Mouse (Mus musculus): Measurements from ENCODE around the gene BC055324. TPM values are rescaled to one million over a fixed set of nuclear protein-coding genes. Genes with fewer than 3 reads are reported as not detected.
A peak's percentile ranks its signal among the peaks of the same experiment; 100 is the strongest.

The BC055324 gene
- polyA plus RNA-seq, 1 experiment from 2014 or later, result 17.2 TPM

DNA sequence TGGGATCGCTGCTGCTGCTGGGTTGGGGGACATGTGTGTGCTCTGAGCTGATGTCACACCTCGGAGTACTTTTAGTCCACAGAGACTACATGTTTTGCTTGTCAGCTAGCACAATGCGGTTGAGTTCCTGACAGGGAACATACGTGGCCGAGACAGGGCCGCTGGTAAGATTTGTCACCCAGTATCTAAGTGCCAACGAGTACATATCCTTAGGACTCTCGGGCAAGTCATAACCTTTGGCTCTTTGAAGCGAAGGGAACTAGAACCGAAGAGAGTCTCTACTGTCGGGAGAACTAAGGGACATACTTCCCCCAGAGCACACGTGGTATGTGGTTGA lies 64.2 kb downstream of the BC055324 start:
- ATAC-seq, result peak; percentile 19
- H3K27ac ChIP-seq, result peak overlapping the region; percentile 84; the same call in 1 of the 2 replicates
- H3K4me3 ChIP-seq (replicated peaks), result peak overlapping the region; percentile 78
- WGBS, result 4% methylated on average over 12 of the region's 12 CpGs
- no peaks in the 10 kb centered on the region for H3K9me3 ChIP-seq
- peak overlapping the region; percentile 84 for H3K9ac ChIP-seq
- H3K27me3 ChIP-seq (replicated peaks), result no peaks in the 10 kb centered on the region
- peak overlapping the region; percentile 79 for H3K4me2 ChIP-seq (replicated peaks)
- peaks cover 9% of the 10 kb centered on the region for H3K4me1 ChIP-seq (replicated peaks)
- H3K36me3 ChIP-seq, result 0 out of 2 replicates have a peak, but pooled peaks cover 4% of the 10 kb centered on the region

DNA sequence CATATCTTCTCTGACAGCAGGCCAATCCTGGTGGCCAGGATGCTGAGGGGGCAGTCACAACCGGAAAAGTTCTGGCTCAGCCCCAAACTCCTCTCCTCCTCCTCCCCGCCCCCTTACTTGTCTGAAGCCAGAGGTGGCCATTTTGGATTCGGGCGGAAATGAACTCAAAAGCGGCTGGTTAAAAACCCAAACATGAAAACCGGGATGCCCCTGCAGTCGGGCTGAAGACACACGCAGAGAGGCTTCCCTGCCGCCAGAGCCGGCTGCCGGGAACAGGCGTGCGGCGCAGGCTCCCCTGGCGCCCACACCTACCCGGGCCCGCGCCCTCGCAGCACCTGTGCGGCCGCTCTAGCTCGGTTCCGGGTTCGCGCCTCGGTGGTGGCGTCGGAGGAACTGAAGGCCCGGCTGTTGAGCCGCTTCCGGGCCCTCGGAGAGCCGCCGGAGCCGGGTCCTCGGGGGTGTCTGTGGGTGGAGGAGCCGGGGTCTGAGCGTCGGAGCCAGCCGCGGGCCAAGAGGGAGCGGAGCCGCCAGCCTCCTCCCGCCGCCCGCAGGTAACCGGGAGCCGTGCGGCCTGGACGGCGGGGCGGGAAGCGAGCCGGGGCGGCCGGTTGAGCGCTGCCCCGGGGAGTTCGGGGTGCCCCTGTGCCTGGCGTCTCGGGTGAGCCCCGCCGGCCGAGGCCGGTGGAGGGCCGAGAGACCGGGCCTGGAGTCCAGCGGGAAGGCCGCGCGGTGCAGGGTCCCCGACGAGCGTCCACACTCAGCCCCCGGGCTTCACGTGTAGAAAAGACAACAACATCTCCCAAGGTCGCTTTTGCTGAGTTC lies 64.7 kb downstream of the BC055324 start:
- Histone ChIP-seq H3K9me3 (no peaks in the 10 kb centered on the region), H3K4me2 (replicated peaks) (peak overlapping the region; percentile 79), H3K4me1 (replicated peaks) (peaks cover 9% of the 10 kb centered on the region), H3K4me3 (replicated peaks) (peak overlapping the region; percentile 78), H3K9ac (peak overlapping the region; percentile 84), H3K27me3 (replicated peaks) (no peaks in the 10 kb centered on the region), H3K36me3 (0 out of 2 replicates have a peak, but pooled peaks cover 3% of the 10 kb centered on the region), H3K27ac (peak overlapping the region; percentile 84)
- ATAC-seq, result peak; percentile 97
- WGBS, result under 1% methylated on average over 77 of the region's 77 CpGs

DNA sequence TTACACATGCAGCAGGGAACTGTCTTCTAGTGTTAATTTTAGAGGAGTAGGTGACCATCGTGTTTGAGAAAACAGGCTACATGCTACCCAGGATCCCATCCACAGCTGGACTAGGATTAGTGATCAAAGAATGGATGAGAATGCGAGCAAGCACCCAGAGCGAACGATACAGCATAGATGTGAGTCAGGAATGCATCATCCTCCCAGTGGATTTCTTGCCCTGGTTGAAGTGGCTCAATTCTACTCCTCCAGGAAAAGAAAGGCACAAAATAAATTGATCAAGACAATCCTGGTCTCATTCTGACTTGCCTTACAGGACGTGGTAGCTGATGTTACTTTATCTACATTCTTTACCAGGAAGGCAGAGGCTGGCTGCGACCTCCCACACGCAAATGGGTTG lies 65.8 kb downstream of the BC055324 start, which contains the start of gene Scyl3:
Gene Scyl3, plus strand, starts transcription at position 255 of the 400 bp plus-strand sequence.
- Histone ChIP-seq H3K4me2 (replicated peaks) (peak within 1 kb of the TSS; percentile 79), H3K27ac (peak within 1 kb of the TSS; percentile 84), H3K4me3 (replicated peaks) (peak within 1 kb of the TSS; percentile 78), H3K9me3 (no peaks in the 10 kb centered on the region), H3K9ac (peak within 1 kb of the TSS; percentile 84), H3K36me3 (no peaks in the 10 kb centered on the region), H3K4me1 (replicated peaks) (peaks cover 9% of the 10 kb centered on the region), H3K27me3 (replicated peaks) (no peaks in the 10 kb centered on the region)
- WGBS, result 70% methylated on average over 7 of the region's 7 CpGs
- ATAC-seq, result no peak

GRCm38 (mm10) chr1:163924093-163924492 lies 70.5 kb downstream of the BC055324 start:
- 67% methylated on average over 8 of the region's 8 CpGs for WGBS
- no peak overlapping the region for H3K4me3 ChIP-seq (replicated peaks)
- H3K9me3 ChIP-seq, result no peaks in the 10 kb centered on the region
- H3K36me3 ChIP-seq, result no peaks in the 10 kb centered on the region
- 0 out of 2 replicates have a peak, but pooled peaks cover 2% of the 10 kb centered on the region for H3K4me1 ChIP-seq (replicated peaks)
- no peak for ATAC-seq
- H3K27me3 ChIP-seq (replicated peaks), result no peaks in the 10 kb centered on the region
- H3K9ac ChIP-seq, result no peak overlapping the region
- no peak overlapping the region for H3K4me2 ChIP-seq (replicated peaks)
- no peak overlapping the region for H3K27ac ChIP-seq

- H3K9me3 ChIP-seq, result no peaks in the 10 kb centered on the region
- no peak overlapping the region for H3K27ac ChIP-seq
- no peak overlapping the region for H3K9ac ChIP-seq
- H3K4me3 ChIP-seq (replicated peaks), result no peak overlapping the region
- no peaks in the 10 kb centered on the region for H3K4me1 ChIP-seq (replicated peaks)
- WGBS, result 62% methylated on average over 5 of the region's 5 CpGs
- no peak for ATAC-seq
- no peak overlapping the region for H3K4me2 ChIP-seq (replicated peaks)
- no peaks in the 10 kb centered on the region for H3K27me3 ChIP-seq (replicated peaks)
- H3K36me3 ChIP-seq, result no peaks in the 10 kb centered on the region
Observed at GRCm38 (mm10) chr1:163917349-163918160, 77.0 kb downstream of the BC055324 start.

GRCm38 (mm10) chr1:163911981-163912380 lies 82.6 kb downstream of the BC055324 start:
- Histone ChIP-seq H3K4me1 (replicated peaks) (no peaks in the 10 kb centered on the region), H3K4me2 (replicated peaks) (no peak overlapping the region), H3K36me3 (no peaks in the 10 kb centered on the region), H3K4me3 (replicated peaks) (no peak overlapping the region), H3K27me3 (replicated peaks) (no peaks in the 10 kb centered on the region), H3K9ac (no peak overlapping the region), H3K9me3 (no peaks in the 10 kb centered on the region), H3K27ac (no peak overlapping the region)
- ATAC-seq, result no peak
- whole genome bisulfite sequencing, result 89% methylated on average over 11 of the region's 11 CpGs

GRCm38 (mm10) chr1:163910785-163911184 lies 83.8 kb downstream of the BC055324 start:
- Histone ChIP-seq H3K4me1 (replicated peaks) (no peaks in the 10 kb centered on the region), H3K9ac (no peak overlapping the region), H3K9me3 (no peaks in the 10 kb centered on the region), H3K4me3 (replicated peaks) (no peak overlapping the region), H3K36me3 (no peaks in the 10 kb centered on the region), H3K4me2 (replicated peaks) (no peak overlapping the region), H3K27me3 (replicated peaks) (no peaks in the 10 kb centered on the region), H3K27ac (no peak overlapping the region)
- ATAC-seq, result no peak
- WGBS, result 87% methylated on average over 9 of the region's 9 CpGs

- H3K4me3 ChIP-seq (replicated peaks), result no peak overlapping the region
- peak; percentile 58 for ATAC-seq
- H3K36me3 ChIP-seq, result no peaks in the 10 kb centered on the region
- H3K4me2 ChIP-seq (replicated peaks), result no peak overlapping the region
- H3K4me1 ChIP-seq (replicated peaks), result no peaks in the 10 kb centered on the region
- H3K27ac ChIP-seq, result no peak overlapping the region
- H3K9me3 ChIP-seq, result no peaks in the 10 kb centered on the region
- WGBS, result 6% methylated on average over 2 of the region's 2 CpGs
- no peaks in the 10 kb centered on the region for H3K27me3 ChIP-seq (replicated peaks)
- no peak overlapping the region for H3K9ac ChIP-seq
Observed at GRCm38 (mm10) chr1:163910343-163910742, 84.3 kb downstream of the BC055324 start.

DNA sequence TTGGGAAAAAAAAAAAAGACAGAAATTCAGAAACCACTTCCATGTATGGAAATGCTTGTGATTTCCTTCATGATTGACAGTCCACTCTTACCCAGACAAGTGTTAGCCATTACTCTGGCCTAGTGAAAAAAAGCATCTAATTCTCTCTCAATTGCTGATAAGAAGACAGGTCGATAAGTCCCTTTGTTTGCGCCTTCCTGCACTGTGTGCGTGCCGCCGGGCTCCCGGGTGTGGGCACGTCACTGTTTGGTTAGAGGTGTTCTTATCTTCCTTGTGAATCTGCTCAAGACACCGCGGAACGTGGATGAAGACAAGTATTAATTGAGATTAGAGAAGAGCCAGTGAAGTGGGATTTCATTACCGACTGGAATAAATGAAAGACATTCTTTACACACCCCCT lies 86.2 kb downstream of the BC055324 start:
- ATAC-seq, result no peak

GRCm38 (mm10) chr1:163907007-163907811 lies 87.4 kb downstream of the BC055324 start:
- no peaks in the 10 kb centered on the region for H3K27me3 ChIP-seq (replicated peaks)
- no peak overlapping the region for H3K27ac ChIP-seq
- no peaks in the 10 kb centered on the region for H3K36me3 ChIP-seq
- no peak for ATAC-seq
- no peak overlapping the region for H3K9ac ChIP-seq
- no peak overlapping the region for H3K4me3 ChIP-seq (replicated peaks)
- WGBS, result 55% methylated on average over 4 of the region's 4 CpGs
- H3K4me1 ChIP-seq (replicated peaks), result no peaks in the 10 kb centered on the region
- H3K4me2 ChIP-seq (replicated peaks), result no peak overlapping the region
- no peaks in the 10 kb centered on the region for H3K9me3 ChIP-seq

More for the DNA sequence above, 86.2 kb downstream of the BC055324 start:
- Histone ChIP-seq H3K9me3 (no peaks in the 10 kb centered on the region), H3K27ac (no peak overlapping the region), H3K36me3 (no peaks in the 10 kb centered on the region), H3K9ac (no peak overlapping the region), H3K4me1 (replicated peaks) (no peaks in the 10 kb centered on the region), H3K4me3 (replicated peaks) (no peak overlapping the region), H3K4me2 (replicated peaks) (no peak overlapping the region), H3K27me3 (replicated peaks) (no peaks in the 10 kb centered on the region)
- 48% methylated on average over 11 of the region's 11 CpGs for WGBS

DNA sequence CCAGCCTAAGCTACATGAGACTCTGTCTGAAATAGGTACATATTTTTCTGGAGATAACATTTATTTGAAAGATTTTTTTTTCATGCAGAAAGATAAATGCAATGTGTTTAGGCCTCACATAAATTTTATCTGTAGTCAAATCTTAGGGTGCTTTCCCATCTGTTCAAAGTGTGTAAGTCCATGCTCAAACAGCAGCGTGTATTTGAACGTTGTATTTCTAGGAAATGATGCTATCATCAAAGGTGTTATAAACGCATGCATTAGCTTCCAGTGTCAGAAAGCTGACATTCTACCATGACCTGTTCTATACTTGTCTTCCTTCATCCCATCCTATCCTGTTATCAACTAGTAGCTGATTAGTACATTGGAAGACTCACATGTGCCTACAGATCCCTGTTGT lies 91.2 kb downstream of the BC055324 start:
- no peaks in the 10 kb centered on the region for H3K27me3 ChIP-seq (replicated peaks)
- H3K36me3 ChIP-seq, result no peaks in the 10 kb centered on the region
- H3K9me3 ChIP-seq, result no peaks in the 10 kb centered on the region
- no peak overlapping the region for H3K4me3 ChIP-seq (replicated peaks)
- no peak overlapping the region for H3K4me2 ChIP-seq (replicated peaks)
- 88% methylated on average over 3 of the region's 3 CpGs for WGBS
- no peak for ATAC-seq
- no peak overlapping the region for H3K9ac ChIP-seq
- no peaks in the 10 kb centered on the region for H3K4me1 ChIP-seq (replicated peaks)
- no peak overlapping the region for H3K27ac ChIP-seq

- Histone ChIP-seq H3K9me3 (no peaks in the 10 kb centered on the region), H3K27ac (no peak overlapping the region), H3K9ac (no peak overlapping the region), H3K27me3 (replicated peaks) (no peaks in the 10 kb centered on the region), H3K36me3 (no peaks in the 10 kb centered on the region), H3K4me1 (replicated peaks) (no peaks in the 10 kb centered on the region), H3K4me2 (replicated peaks) (no peak overlapping the region), H3K4me3 (replicated peaks) (no peak overlapping the region)
- ATAC-seq, result no peak
- 83% methylated on average over 2 of the region's 2 CpGs for WGBS
Observed at GRCm38 (mm10) chr1:163900168-163900567, 94.4 kb downstream of the BC055324 start.
